Mouse (Mus musculus): Measurements from ENCODE around the gene Vmn2r98. TPM values are rescaled to one million over a fixed set of nuclear protein-coding genes. Genes with fewer than 3 reads are reported as not detected.
"Not testable (repeated sequence)": the region's sequence is repeated elsewhere in the genome, so short reads cannot be mapped to it uniquely, and the experiment has no call there.

Vmn2r98 gene
- total RNA-seq (2021): not detected
- long read RNA-seq: 0 reads

- DNase-seq (ENCODE audit: low spot score in 2 of 2): not testable (repeated sequence)
Observed at GRCm38 (mm10) chr17:19053160-19053559, at the start of gene Vmn2r98. Gene Vmn2r98, plus strand, starts transcription at chr17:19053460.

GRCm38 (mm10) chr17:19031441-19031840 is 21.8 kb upstream of the Vmn2r98 start:
- not testable (repeated sequence) for DNase-seq (ENCODE audit: low spot score in 2 of 2)

DNA sequence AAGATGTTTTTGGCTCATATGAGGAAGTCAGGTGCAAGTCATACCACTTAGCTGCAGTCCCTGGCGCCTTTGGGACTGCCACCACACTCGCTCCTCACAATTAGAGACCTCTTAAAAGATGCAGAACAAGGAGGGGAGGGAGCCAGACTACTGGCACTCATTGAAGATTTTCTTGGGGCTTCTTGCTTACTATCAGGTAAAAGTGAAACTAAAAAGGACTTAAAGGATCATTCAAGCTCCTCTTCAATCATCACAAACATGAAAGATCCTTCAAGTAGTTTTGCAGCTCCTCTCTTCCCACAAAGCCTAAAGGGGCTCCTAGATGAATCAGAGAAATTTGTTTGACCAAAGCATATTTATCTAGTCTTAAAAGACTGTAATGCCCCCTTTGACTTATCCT is 21.3 kb upstream of the Vmn2r98 start:
- no peak for DNase-seq (ENCODE audit: low spot score in 2 of 2)

- DNase-seq (ENCODE audit: low spot score in 2 of 2): no peak
Observed at GRCm38 (mm10) chr17:19032721-19033120, 20.5 kb upstream of the Vmn2r98 start.

Other genes starting within 250 kb of the Vmn2r98 start
- gene Vmn2r97, start 139.2 kb upstream of the Vmn2r98 start, total RNA-seq (2021): not detected